Mouse (Mus musculus): ENCODE measurements around the gene Ncbp3.

DNA sequence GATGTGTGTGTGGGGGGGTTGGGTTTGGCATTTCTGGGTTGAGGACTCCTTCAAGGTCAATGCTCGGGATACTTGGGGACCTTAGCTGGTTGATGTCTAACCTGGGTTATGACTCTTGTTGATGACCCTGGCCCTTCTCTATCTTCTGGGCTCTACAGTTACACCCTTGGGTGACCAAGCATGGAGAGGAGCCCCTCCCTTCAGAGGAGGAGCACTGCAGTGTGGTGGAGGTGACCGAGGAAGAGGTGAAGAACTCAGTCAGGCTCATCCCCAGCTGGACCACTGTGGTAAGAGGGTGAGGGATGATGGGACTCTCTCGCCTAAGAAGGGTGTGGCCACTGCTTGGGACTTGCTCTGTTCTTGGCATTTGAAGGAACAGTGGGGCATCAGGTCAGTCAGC is 9.9 kb upstream of the Ncbp3 start:
- TF ChIP-seq GATA1 (IDR thresholded peaks at IDR 0.05; ENCODE audit: borderline replicate concordance, low read length) = no peak
- TF ChIP-seq FLI1 (IDR thresholded peaks at IDR 0.05; ENCODE audit: low read length) = no peak
